Mouse (Mus musculus): ENCODE results near the gene 1700014D04Rik. TPM values are rescaled to one million over a fixed set of nuclear protein-coding genes. Genes with fewer than 3 reads are reported as not detected.
"Not testable (repeated sequence)": the region's sequence is repeated elsewhere in the genome, so short reads cannot be mapped to it uniquely, and the experiment has no call there.

The 1700014D04Rik gene
- polyA plus RNA-seq (2014; fragmentation: Nextera tagmentation; extraction: Ambion mirVana): 0.05 and 0.24 TPM in 2 replicates

- Histone ChIP-seq H3K27me3 (ENCODE audit: control insufficient read depth, insufficient read depth, low read length) (no peaks in the 10 kb centered on the region), H3K9ac (ENCODE audit: low read depth, low read length) (no peak within 1 kb of the TSS), H3K4me2 (replicated peaks; ENCODE audit: low read depth, low read length) (no peak within 1 kb of the TSS), H3K27ac (ENCODE audit: low read depth, low read length) (no peak within 1 kb of the TSS), H3K4me1 (replicated peaks; ENCODE audit: control insufficient read depth, insufficient read depth, low read length) (no peaks in the 10 kb centered on the region), H3K9me3 (ENCODE audit: control insufficient read depth, low read length) (no peaks in the 10 kb centered on the region), H3K36me3 (ENCODE audit: control insufficient read depth, insufficient read depth, low read length) (no peaks in the 10 kb centered on the region), H3K4me3 (ENCODE audit: low read depth, low read length) (no peak within 1 kb of the TSS)
- ATAC-seq (ENCODE audit: low FRiP score) (no peak), DNase-seq (ENCODE audit: low spot score) (no peak)
- WGBS: 88% methylated on average over 9 of the region's 9 CpGs
These were observed at the start of gene 1700014D04Rik for GRCm38 (mm10) chr13:59746711-59747110. TSS of gene 1700014D04Rik (minus strand) at chr13:59746752.

- H3K4me1 ChIP-seq (replicated peaks; ENCODE audit: control insufficient read depth, insufficient read depth, low read length): no peaks in the 10 kb centered on the region
- no peaks in the 10 kb centered on the region for H3K27me3 ChIP-seq (ENCODE audit: control insufficient read depth, insufficient read depth, low read length)
- H3K4me2 ChIP-seq (replicated peaks; ENCODE audit: low read depth, low read length): no peak overlapping the region
- peaks cover 13% of the 10 kb centered on the region for H3K36me3 ChIP-seq (ENCODE audit: control insufficient read depth, insufficient read depth, low read length)
- 96% methylated on average over 6 of the region's 6 CpGs for WGBS
- no peak overlapping the region for H3K4me3 ChIP-seq (ENCODE audit: low read depth, low read length)
- no peak for DNase-seq (ENCODE audit: low spot score)
- ATAC-seq (ENCODE audit: low FRiP score): no peak
- H3K27ac ChIP-seq (ENCODE audit: low read depth, low read length): no peak overlapping the region
- H3K9me3 ChIP-seq (ENCODE audit: control insufficient read depth, low read length): no peaks in the 10 kb centered on the region
- H3K9ac ChIP-seq (ENCODE audit: low read depth, low read length): no peak overlapping the region
These were observed 49.4 kb upstream of the 1700014D04Rik start for GRCm38 (mm10) chr13:59795807-59796465.

GRCm38 (mm10) chr13:59794786-59795185 lies 48.2 kb upstream of the 1700014D04Rik start:
- peaks cover 6% of the 10 kb centered on the region; the same call in 1 of the 2 replicates for H3K36me3 ChIP-seq (ENCODE audit: control insufficient read depth, insufficient read depth, low read length)
- H3K9ac ChIP-seq (ENCODE audit: low read depth, low read length): no peak overlapping the region
- H3K4me2 ChIP-seq (replicated peaks; ENCODE audit: low read depth, low read length): no peak overlapping the region
- H3K4me1 ChIP-seq (replicated peaks; ENCODE audit: control insufficient read depth, insufficient read depth, low read length): no peaks in the 10 kb centered on the region
- H3K4me3 ChIP-seq (ENCODE audit: low read depth, low read length): no peak overlapping the region
- DNase-seq (ENCODE audit: low spot score) (no peak), ATAC-seq (ENCODE audit: low FRiP score) (no peak)
- no peaks in the 10 kb centered on the region for H3K9me3 ChIP-seq (ENCODE audit: control insufficient read depth, low read length)
- no peak overlapping the region for H3K27ac ChIP-seq (ENCODE audit: low read depth, low read length)
- no peaks in the 10 kb centered on the region for H3K27me3 ChIP-seq (ENCODE audit: control insufficient read depth, insufficient read depth, low read length)
- 93% methylated on average over 1 of the region's 1 CpGs for WGBS

- Histone ChIP-seq H3K4me3 (ENCODE audit: low read depth, low read length) (no peak within 1 kb of the TSS), H3K27me3 (ENCODE audit: control insufficient read depth, insufficient read depth, low read length) (no peaks in the 10 kb centered on the region), H3K27ac (ENCODE audit: low read depth, low read length) (no peak within 1 kb of the TSS), H3K4me1 (replicated peaks; ENCODE audit: control insufficient read depth, insufficient read depth, low read length) (no peaks in the 10 kb centered on the region), H3K9ac (ENCODE audit: low read depth, low read length) (no peak within 1 kb of the TSS), H3K36me3 (ENCODE audit: control insufficient read depth, insufficient read depth, low read length) (peaks cover 11% of the 10 kb centered on the region), H3K4me2 (replicated peaks; ENCODE audit: low read depth, low read length) (no peak within 1 kb of the TSS), H3K9me3 (ENCODE audit: control insufficient read depth, low read length) (no peaks in the 10 kb centered on the region)
- DNase-seq (ENCODE audit: low spot score): no peak
- WGBS: 90% methylated on average over 7 of the region's 7 CpGs
- no peak for ATAC-seq (ENCODE audit: low FRiP score)
These were observed 35.6 kb upstream of the 1700014D04Rik start, which contains the start of gene Gm49354 for GRCm38 (mm10) chr13:59782145-59782544. TSS of gene Gm49354 (minus strand) at chr13:59782245.

GRCm38 (mm10) chr13:59779744-59780264 lies 33.3 kb upstream of the 1700014D04Rik start:
- 96% methylated on average over 1 of the region's 1 CpGs for WGBS
- not testable (repeated sequence) for H3K27ac ChIP-seq (ENCODE audit: low read depth, low read length); H3K4me3 ChIP-seq (ENCODE audit: low read depth, low read length); ATAC-seq (ENCODE audit: low FRiP score); H3K27me3 ChIP-seq (ENCODE audit: control insufficient read depth, insufficient read depth, low read length); H3K9ac ChIP-seq (ENCODE audit: low read depth, low read length); DNase-seq (ENCODE audit: low spot score); H3K4me2 ChIP-seq (replicated peaks; ENCODE audit: low read depth, low read length); H3K4me1 ChIP-seq (replicated peaks; ENCODE audit: control insufficient read depth, insufficient read depth, low read length); H3K9me3 ChIP-seq (ENCODE audit: control insufficient read depth, low read length)
- H3K36me3 ChIP-seq (ENCODE audit: control insufficient read depth, insufficient read depth, low read length): peaks cover 11% of the 10 kb centered on the region

- peaks cover 9% of the 10 kb centered on the region for H3K36me3 ChIP-seq (ENCODE audit: control insufficient read depth, insufficient read depth, low read length)
- no peak overlapping the region for H3K27ac ChIP-seq (ENCODE audit: low read depth, low read length)
- no peak overlapping the region for H3K9ac ChIP-seq (ENCODE audit: low read depth, low read length)
- no peak overlapping the region for H3K4me3 ChIP-seq (ENCODE audit: low read depth, low read length)
- DNase-seq (ENCODE audit: low spot score) (peak; percentile 9), ATAC-seq (ENCODE audit: low FRiP score) (no peak)
- H3K4me2 ChIP-seq (replicated peaks; ENCODE audit: low read depth, low read length): no peak overlapping the region
- no peaks in the 10 kb centered on the region for H3K27me3 ChIP-seq (ENCODE audit: control insufficient read depth, insufficient read depth, low read length)
- H3K4me1 ChIP-seq (replicated peaks; ENCODE audit: control insufficient read depth, insufficient read depth, low read length): no peaks in the 10 kb centered on the region
- no peaks in the 10 kb centered on the region for H3K9me3 ChIP-seq (ENCODE audit: control insufficient read depth, low read length)
- 87% methylated on average over 4 of the region's 4 CpGs for WGBS
These were observed 32.7 kb upstream of the 1700014D04Rik start for GRCm38 (mm10) chr13:59779213-59779612.

GRCm38 (mm10) chr13:59775168-59775567 lies 28.6 kb upstream of the 1700014D04Rik start:
- 94% methylated on average over 3 of the region's 3 CpGs for WGBS
- no peak overlapping the region for H3K27ac ChIP-seq (ENCODE audit: low read depth, low read length)
- no peak overlapping the region for H3K4me2 ChIP-seq (replicated peaks; ENCODE audit: low read depth, low read length)
- no peak overlapping the region for H3K9ac ChIP-seq (ENCODE audit: low read depth, low read length)
- no peaks in the 10 kb centered on the region for H3K27me3 ChIP-seq (ENCODE audit: control insufficient read depth, insufficient read depth, low read length)
- no peaks in the 10 kb centered on the region for H3K36me3 ChIP-seq (ENCODE audit: control insufficient read depth, insufficient read depth, low read length)
- peaks cover 3% of the 10 kb centered on the region; the same call in 1 of the 2 replicates for H3K4me1 ChIP-seq (replicated peaks; ENCODE audit: control insufficient read depth, insufficient read depth, low read length)
- H3K9me3 ChIP-seq (ENCODE audit: control insufficient read depth, low read length): no peaks in the 10 kb centered on the region
- ATAC-seq (ENCODE audit: low FRiP score) (no peak), DNase-seq (ENCODE audit: low spot score) (no peak)
- H3K4me3 ChIP-seq (ENCODE audit: low read depth, low read length): no peak overlapping the region

- 76% methylated on average over 9 of the region's 9 CpGs for WGBS
- no peak for ATAC-seq (ENCODE audit: low FRiP score)
- DNase-seq (ENCODE audit: low spot score): peak; percentile 14
- Histone ChIP-seq H3K4me3 (ENCODE audit: low read depth, low read length) (no peak overlapping the region), H3K27me3 (ENCODE audit: control insufficient read depth, insufficient read depth, low read length) (no peaks in the 10 kb centered on the region), H3K9ac (ENCODE audit: low read depth, low read length) (no peak overlapping the region; the same call in 1 of the 2 replicates), H3K27ac (ENCODE audit: low read depth, low read length) (peak overlapping the region; percentile 97; the same call in 1 of the 2 replicates), H3K9me3 (ENCODE audit: control insufficient read depth, low read length) (no peaks in the 10 kb centered on the region), H3K4me2 (replicated peaks; ENCODE audit: low read depth, low read length) (no peak overlapping the region), H3K36me3 (ENCODE audit: control insufficient read depth, insufficient read depth, low read length) (no peaks in the 10 kb centered on the region), H3K4me1 (replicated peaks; ENCODE audit: control insufficient read depth, insufficient read depth, low read length) (peaks cover 9% of the 10 kb centered on the region)
These were observed 24.7 kb upstream of the 1700014D04Rik start for GRCm38 (mm10) chr13:59771257-59771656.

GRCm38 (mm10) chr13:59770847-59771246 lies 24.3 kb upstream of the 1700014D04Rik start:
- peak overlapping the region; percentile 85 for H3K4me3 ChIP-seq (ENCODE audit: low read depth, low read length)
- peak overlapping the region; percentile 62 for H3K4me2 ChIP-seq (replicated peaks; ENCODE audit: low read depth, low read length)
- no peaks in the 10 kb centered on the region for H3K36me3 ChIP-seq (ENCODE audit: control insufficient read depth, insufficient read depth, low read length)
- no peaks in the 10 kb centered on the region for H3K9me3 ChIP-seq (ENCODE audit: control insufficient read depth, low read length)
- ATAC-seq (ENCODE audit: low FRiP score) (no peak), DNase-seq (ENCODE audit: low spot score) (no peak)
- H3K27ac ChIP-seq (ENCODE audit: low read depth, low read length): peak overlapping the region; percentile 97
- H3K27me3 ChIP-seq (ENCODE audit: control insufficient read depth, insufficient read depth, low read length): no peaks in the 10 kb centered on the region
- H3K9ac ChIP-seq (ENCODE audit: low read depth, low read length): peak overlapping the region; percentile 69; the same call in 1 of the 2 replicates
- WGBS: 75% methylated on average over 9 of the region's 9 CpGs
- peaks cover 9% of the 10 kb centered on the region for H3K4me1 ChIP-seq (replicated peaks; ENCODE audit: control insufficient read depth, insufficient read depth, low read length)
